Mouse (Mus musculus) hindbrain, embryonic 16.5 days (tissue): ENCODE results near the gene Sept9. TPM values are rescaled to one million over a fixed set of nuclear protein-coding genes. Genes with fewer than 3 reads are reported as not detected.

Experiments used
- ATAC-seq: fragments of 200-750 bp; cut with Nextera tagmentation; 2 replicates; pipeline ENCODE4 v1.8.0; 2017; ENCODE audit warnings: moderate TSS enrichment, moderate library complexity
- H3K27ac ChIP-seq: fragments of 300-500 bp; sonication (generic); 2 replicates; pipeline ENCODE4 v1.5.1; 2014; ENCODE audit warnings: low read depth, mild to moderate bottlenecking, control low read depth, low read length, moderate library complexity
- H3K27me3 ChIP-seq: fragments of 300-500 bp; sonication (generic); replicated peaks from 2 replicates; pipeline ENCODE4 v1.6.1; 2014; ENCODE audit warnings: low read length; ENCODE audit not compliant: control insufficient read depth, insufficient read depth
- H3K36me3 ChIP-seq: fragments of 300-500 bp; sonication (generic); 2 replicates; pipeline ENCODE4 v1.6.1; 2014; ENCODE audit warnings: mild to moderate bottlenecking, low read length, moderate library complexity, mixed read lengths; ENCODE audit not compliant: control insufficient read depth, insufficient read depth
- H3K4me1 ChIP-seq: fragments of 300-500 bp; sonication (generic); 2 replicates; pipeline ENCODE4 v1.6.1; 2014; ENCODE audit warnings: low read depth, low read length; ENCODE audit not compliant: control insufficient read depth, insufficient read depth
- H3K4me2 ChIP-seq: fragments of 300-500 bp; sonication (generic); 2 replicates; pipeline ENCODE4 v1.6.1; 2014; ENCODE audit warnings: mild to moderate bottlenecking, low read length, control low read depth, moderate library complexity
- H3K4me3 ChIP-seq: fragments of 300-500 bp; sonication (generic); 2 replicates; pipeline ENCODE4 v1.5.1; 2014; ENCODE audit warnings: mild to moderate bottlenecking, low read length, control low read depth, moderate library complexity
- H3K9ac ChIP-seq: fragments of 300-500 bp; sonication (generic); 2 replicates; pipeline ENCODE4 v1.6.1; 2014; ENCODE audit warnings: low read depth, mild to moderate bottlenecking, control low read depth, low read length, moderate library complexity
- H3K9me3 ChIP-seq: fragments of 300-500 bp; sonication (generic); 2 replicates; pipeline ENCODE4 v1.6.1; 2014; ENCODE audit warnings: mild to moderate bottlenecking, low read length, moderate library complexity; ENCODE audit not compliant: control insufficient read depth
- WGBS: fragments of 180-500 bp; shearing (Covaris S2); extraction: QIAGEN DNeasy Blood & Tissue Kit; methylation state at CpG from one replicate; pipeline ENCODE4 v1.1.7; 2014; 5-methylcytosine and 5-hydroxymethylcytosine counted together
- polyA plus RNA-seq: library from polyadenylated mRNA; unstranded; fragments of >200 nt; fragmentation: Nextera tagmentation; extraction: Ambion mirVana; gene quantifications from 2 replicates; pipeline ENCODE4 v1.2.1, GENCODE M21; 2015

The Sept9 gene
- polyA plus RNA-seq, 1 experiment from 2014 or later, result 109 TPM

DNA sequence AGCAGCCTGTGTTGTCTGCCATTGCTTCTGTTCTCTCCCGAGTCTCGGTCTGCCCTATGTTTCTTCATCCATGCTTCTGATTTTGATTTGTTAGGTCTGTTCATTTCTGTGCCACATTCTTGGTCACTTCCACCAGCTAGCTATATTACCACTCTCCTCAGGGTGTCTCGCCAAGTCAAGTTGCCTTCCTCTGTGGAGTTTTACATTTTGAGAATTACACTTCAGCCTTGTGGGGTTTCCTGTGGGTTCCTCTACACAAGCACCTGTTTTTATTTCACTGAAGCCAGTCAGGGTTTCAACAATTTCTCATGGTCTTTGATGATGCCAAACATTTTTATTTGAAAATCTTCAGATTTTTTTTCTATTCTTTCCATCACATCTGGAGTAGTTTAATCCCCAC lies 16.7 kb upstream of the Sept9 start:
- H3K27me3 ChIP-seq, result no peaks in the 10 kb centered on the region
- ATAC-seq, result no peak
- no peaks in the 10 kb centered on the region for H3K36me3 ChIP-seq
- 91% methylated on average over 3 of the region's 3 CpGs for WGBS
- H3K9me3 ChIP-seq, result peaks cover 11% of the 10 kb centered on the region
- H3K9ac ChIP-seq, result no peak overlapping the region
- H3K4me2 ChIP-seq, result no peak overlapping the region
- no peak overlapping the region for H3K27ac ChIP-seq
- H3K4me1 ChIP-seq, result no peaks in the 10 kb centered on the region
- no peak overlapping the region for H3K4me3 ChIP-seq

DNA sequence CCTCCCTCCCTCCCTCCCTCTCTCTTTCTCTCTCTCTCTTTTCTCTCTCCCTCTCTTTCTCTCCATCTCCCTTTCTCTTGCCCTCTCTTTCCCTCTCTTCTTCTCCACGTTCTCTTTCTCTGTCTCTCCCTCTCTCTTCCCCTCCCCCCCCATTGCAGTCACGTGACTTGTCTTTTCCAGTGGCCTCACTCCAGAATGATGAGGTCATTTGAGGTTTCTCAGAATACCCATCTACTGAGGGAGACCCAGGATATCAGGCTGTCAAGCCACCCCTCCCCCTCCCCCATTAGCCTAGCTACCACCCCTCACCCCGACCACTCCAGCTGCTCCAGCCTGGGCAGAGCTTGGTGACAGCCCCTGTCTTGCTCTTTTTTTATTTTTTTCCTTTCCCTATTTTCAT lies 16.2 kb upstream of the Sept9 start:
- H3K27ac ChIP-seq, result no peak overlapping the region
- 76% methylated on average over 3 of the region's 3 CpGs for WGBS
- H3K4me3 ChIP-seq, result no peak overlapping the region
- H3K4me1 ChIP-seq, result no peaks in the 10 kb centered on the region
- H3K9me3 ChIP-seq, result peaks cover 11% of the 10 kb centered on the region
- H3K4me2 ChIP-seq, result no peak overlapping the region
- no peak overlapping the region for H3K9ac ChIP-seq
- no peaks in the 10 kb centered on the region for H3K27me3 ChIP-seq
- ATAC-seq, result no peak
- no peaks in the 10 kb centered on the region for H3K36me3 ChIP-seq

DNA sequence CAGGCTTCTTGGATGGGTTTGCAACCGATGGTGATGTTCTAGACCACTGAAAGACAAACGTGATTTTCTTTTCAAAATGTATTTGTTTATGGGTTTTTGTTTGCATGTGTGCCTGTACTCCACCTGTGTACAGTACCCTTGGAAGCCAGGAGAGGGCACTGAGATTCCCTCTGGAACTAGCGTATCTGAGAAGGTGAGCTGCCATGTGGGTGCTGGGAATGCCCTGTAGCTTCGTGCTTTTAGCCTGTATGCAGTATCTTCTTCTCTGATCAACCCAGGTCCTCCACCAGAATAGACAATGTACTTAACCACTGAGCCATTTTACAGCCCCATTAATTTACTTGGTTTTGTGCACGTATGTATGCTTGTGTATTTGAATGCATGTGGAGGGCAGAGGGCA lies 15.6 kb upstream of the Sept9 start:
- no peak overlapping the region for H3K4me3 ChIP-seq
- no peaks in the 10 kb centered on the region for H3K27me3 ChIP-seq
- no peak overlapping the region for H3K4me2 ChIP-seq
- no peak overlapping the region for H3K9ac ChIP-seq
- H3K4me1 ChIP-seq, result no peaks in the 10 kb centered on the region
- peaks cover 11% of the 10 kb centered on the region for H3K9me3 ChIP-seq
- no peak overlapping the region for H3K27ac ChIP-seq
- no peaks in the 10 kb centered on the region for H3K36me3 ChIP-seq
- WGBS, result 84% methylated on average over 5 of the region's 5 CpGs
- no peak for ATAC-seq

DNA sequence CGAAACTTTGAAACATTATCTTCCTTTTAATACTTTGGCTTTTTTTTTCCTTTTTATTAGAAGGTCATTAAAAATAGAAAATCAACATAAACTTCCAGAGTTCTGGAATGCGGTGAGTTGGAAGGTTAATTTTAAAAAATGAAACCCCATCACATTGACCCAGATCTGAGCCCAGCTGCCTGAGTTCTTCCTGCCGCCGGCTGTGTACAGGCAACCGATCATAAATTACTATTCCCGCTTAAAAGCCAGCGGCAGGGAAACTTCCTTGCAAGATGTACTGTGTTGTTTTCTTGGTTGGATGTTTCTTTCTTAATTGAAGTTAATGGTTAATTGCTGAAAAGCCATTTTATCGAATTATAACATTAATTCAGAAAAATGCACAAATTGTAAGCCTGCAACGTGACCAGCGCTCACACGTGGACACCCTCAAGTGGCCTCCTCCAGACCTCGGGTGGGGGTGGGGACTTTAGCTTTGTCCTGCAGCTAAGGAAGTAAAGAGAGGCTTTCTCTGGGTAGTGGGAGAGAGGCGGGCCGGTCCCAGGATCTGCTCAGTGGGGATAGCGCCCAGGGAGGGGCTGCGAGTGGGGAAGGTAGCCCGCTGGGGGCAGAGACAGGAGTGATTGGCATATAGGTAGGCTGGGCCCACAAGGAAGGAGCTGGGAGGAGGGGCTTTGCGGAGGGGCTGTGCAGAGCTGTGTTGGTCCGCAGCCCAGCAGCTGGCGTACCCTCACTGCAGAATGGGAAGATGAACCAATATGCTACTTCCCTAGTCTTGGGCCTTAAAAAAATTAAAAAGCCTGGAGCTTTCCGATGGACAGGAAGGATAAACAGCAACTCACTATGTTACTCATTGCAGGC lies 14.2 kb upstream of the Sept9 start:
- Histone ChIP-seq H3K27me3 (no peaks in the 10 kb centered on the region), H3K4me1 (no peaks in the 10 kb centered on the region), H3K36me3 (no peaks in the 10 kb centered on the region), H3K4me3 (no peak overlapping the region), H3K27ac (no peak overlapping the region), H3K9ac (no peak overlapping the region), H3K4me2 (no peak overlapping the region), H3K9me3 (peaks cover 11% of the 10 kb centered on the region)
- ATAC-seq, result no peak
- WGBS, result 58% methylated on average over 21 of the region's 21 CpGs

DNA sequence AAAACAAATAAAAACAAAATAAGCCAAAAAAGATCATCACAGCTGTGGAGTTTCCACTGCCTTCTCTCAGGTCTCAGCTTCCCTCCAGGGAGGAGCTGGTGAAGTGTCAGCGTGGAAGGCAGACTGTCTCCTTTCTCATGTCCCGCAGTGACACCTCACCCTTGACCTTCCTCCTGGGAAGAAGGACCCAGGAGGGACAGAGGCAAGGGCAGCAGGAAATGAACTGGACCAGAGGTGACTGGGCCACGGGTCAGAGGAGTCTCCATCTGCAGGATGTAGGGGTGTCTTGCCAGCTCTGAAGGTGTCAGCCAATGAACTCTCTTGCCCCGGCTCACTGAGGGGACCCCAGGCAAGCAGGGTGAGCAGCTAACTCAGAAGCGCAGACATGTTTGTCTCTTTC lies 7.9 kb upstream of the Sept9 start:
- no peak overlapping the region for H3K4me2 ChIP-seq
- H3K4me3 ChIP-seq, result no peak overlapping the region
- no peaks in the 10 kb centered on the region for H3K9me3 ChIP-seq
- no peak for ATAC-seq
- H3K9ac ChIP-seq, result no peak overlapping the region
- no peaks in the 10 kb centered on the region for H3K36me3 ChIP-seq
- WGBS, result 74% methylated on average over 5 of the region's 5 CpGs
- no peaks in the 10 kb centered on the region for H3K4me1 ChIP-seq
- no peaks in the 10 kb centered on the region for H3K27me3 ChIP-seq
- H3K27ac ChIP-seq, result no peak overlapping the region

DNA sequence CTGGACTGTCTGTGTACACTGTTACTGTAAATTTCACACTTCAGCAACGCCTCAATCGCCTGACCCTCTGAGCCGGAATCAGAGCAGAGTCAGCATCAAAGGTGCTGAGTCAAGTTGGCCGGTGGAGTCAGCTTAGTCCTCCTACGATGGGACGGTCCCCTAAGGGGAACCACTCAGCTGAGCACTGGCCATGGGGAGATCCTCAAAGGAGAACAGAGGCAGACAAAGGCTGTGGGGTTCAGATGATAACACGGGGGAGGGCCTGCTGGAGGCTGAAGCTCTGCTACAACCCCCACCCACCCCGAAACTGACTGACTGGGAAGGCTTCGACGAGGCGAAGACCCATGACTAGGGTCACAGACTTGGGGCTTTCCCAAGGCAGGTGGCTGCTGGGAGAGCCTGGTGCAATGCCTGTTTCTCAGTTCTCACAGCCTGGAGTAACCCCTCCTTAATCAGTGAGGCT lies 5.0 kb upstream of the Sept9 start:
- Histone ChIP-seq H3K36me3 (no peaks in the 10 kb centered on the region), H3K9me3 (no peaks in the 10 kb centered on the region), H3K4me3 (no peak overlapping the region), H3K4me2 (no peak overlapping the region), H3K27me3 (peaks cover 2% of the 10 kb centered on the region), H3K27ac (no peak overlapping the region), H3K9ac (no peak overlapping the region), H3K4me1 (peaks cover 4% of the 10 kb centered on the region)
- no peak for ATAC-seq
- WGBS, result 77% methylated on average over 11 of the region's 11 CpGs

DNA sequence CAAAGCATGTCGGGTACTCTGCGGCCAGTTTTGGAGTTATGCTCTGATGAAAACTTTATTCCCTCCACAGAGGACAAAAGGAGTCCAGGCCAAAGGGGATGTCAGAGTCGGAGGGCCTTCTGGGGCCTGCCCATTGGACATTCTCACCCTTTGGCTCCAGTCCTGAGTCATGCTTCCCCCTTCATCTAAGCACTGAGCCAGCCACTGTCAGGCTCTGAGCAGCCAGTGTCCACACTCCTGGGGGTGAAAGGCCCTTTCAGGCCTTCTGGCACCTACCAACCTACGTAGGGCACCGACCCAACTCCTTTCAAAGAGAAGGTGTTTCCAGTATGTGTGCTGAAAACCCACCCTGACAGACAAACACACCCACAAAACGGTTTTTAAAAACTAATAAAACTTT lies 3.8 kb upstream of the Sept9 start:
- no peak for ATAC-seq
- no peak overlapping the region for H3K9ac ChIP-seq
- WGBS, result 88% methylated on average over 6 of the region's 6 CpGs
- peaks cover 9% of the 10 kb centered on the region for H3K4me1 ChIP-seq
- no peak overlapping the region for H3K4me3 ChIP-seq
- H3K9me3 ChIP-seq, result no peaks in the 10 kb centered on the region
- no peak overlapping the region for H3K27ac ChIP-seq
- no peak overlapping the region for H3K4me2 ChIP-seq
- no peaks in the 10 kb centered on the region for H3K36me3 ChIP-seq
- H3K27me3 ChIP-seq, result peaks cover 9% of the 10 kb centered on the region

DNA sequence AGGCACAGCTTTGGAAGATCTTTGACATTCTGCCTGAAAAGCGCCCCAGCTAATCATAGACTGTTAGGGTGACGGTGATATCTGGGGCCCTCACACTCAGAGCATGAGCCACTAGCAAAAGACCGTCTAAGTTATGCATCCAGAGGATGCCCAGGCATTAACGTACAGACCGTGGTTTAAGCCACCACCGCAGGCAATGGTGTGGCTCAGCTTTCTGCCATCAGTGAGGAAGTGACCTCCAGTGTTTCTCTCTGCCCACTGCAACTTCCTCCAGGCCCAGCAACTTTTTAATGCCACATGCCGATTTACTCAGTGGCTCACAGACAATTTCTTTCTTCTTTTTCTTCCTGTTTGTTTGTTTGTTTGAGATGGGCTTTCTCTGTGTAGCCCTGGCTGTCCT lies 2.8 kb upstream of the Sept9 start:
- Histone ChIP-seq H3K9me3 (no peaks in the 10 kb centered on the region), H3K9ac (no peak overlapping the region), H3K4me3 (no peak overlapping the region), H3K36me3 (no peaks in the 10 kb centered on the region), H3K27me3 (peaks cover 15% of the 10 kb centered on the region), H3K27ac (no peak overlapping the region), H3K4me1 (peaks cover 9% of the 10 kb centered on the region), H3K4me2 (no peak overlapping the region)
- 92% methylated on average over 7 of the region's 7 CpGs for WGBS
- ATAC-seq, result no peak

DNA sequence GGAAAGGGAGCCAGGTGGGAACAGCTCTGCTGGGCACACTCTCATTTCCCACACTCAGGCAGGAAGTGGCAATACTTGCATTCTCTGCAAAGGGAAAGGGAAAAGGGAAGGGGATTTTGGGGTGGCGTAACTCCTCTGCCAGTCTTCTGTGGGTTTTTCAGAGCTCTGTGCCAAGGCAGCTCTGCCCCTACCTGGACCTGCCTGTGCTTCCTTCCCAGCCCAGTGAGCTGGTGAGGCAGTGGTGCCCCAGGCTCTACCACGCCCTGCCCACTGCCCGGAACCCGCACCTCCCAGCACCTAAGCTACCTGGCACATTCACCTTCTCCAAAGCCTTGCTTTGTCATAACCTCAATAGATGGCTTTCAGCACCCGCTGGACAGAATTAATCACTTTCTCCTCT lies 1.3 kb upstream of the Sept9 start:
- no peak overlapping the region for H3K9ac ChIP-seq
- ATAC-seq, result no peak
- no peak overlapping the region for H3K4me3 ChIP-seq
- H3K36me3 ChIP-seq, result no peaks in the 10 kb centered on the region
- no peak overlapping the region for H3K4me2 ChIP-seq
- 89% methylated on average over 5 of the region's 5 CpGs for WGBS
- peaks cover 9% of the 10 kb centered on the region for H3K4me1 ChIP-seq
- H3K27ac ChIP-seq, result no peak overlapping the region
- no peaks in the 10 kb centered on the region for H3K9me3 ChIP-seq
- H3K27me3 ChIP-seq, result peaks cover 19% of the 10 kb centered on the region
